Mouse (Mus musculus) MEL (cell line): ENCODE results near the gene Gapdh. TPM values are rescaled to one million over a fixed set of nuclear protein-coding genes. Genes with fewer than 3 reads are reported as not detected.

Source experiments
- DNase-seq: peaks from one replicate; pipeline ENCODE4 v3.0.0; 2011; ENCODE audit warnings: low read depth, low spot score
- H3K27ac ChIP-seq: 2 replicates; pipeline ENCODE4 v1.5.1; 2012; ENCODE audit warnings: low read depth, mild to moderate bottlenecking, control low read depth, low read length, moderate library complexity; ENCODE audit not compliant: control insufficient read depth
- H3K27me3 ChIP-seq, 2 experiments: fragments of 150-350 bp in 1 of 2; sonication (generic) in 1 of 2; 2 replicates each; pipeline ENCODE4 v1.6.1; 2012; ENCODE audit warnings: low read length in 2 of 2, mild to moderate bottlenecking in 2 of 2, improper control_type of control experiment in 1 of 2, moderate library complexity in 1 of 2; ENCODE audit not compliant: insufficient read depth in 2 of 2, control insufficient read depth in 1 of 2
- H3K36me3 ChIP-seq, 2 experiments: 2 replicates each; pipeline ENCODE4 v1.6.1; 2012 to 2014; ENCODE audit warnings: low read length in 2 of 2, improper control_type of control experiment in 1 of 2, inconsistent platforms in 1 of 2, mild to moderate bottlenecking in 1 of 2; ENCODE audit not compliant: insufficient read depth in 2 of 2, control insufficient read depth in 1 of 2
- H3K4me1 ChIP-seq, 2 experiments: fragments of 150-350 bp in 1 of 2; sonication (generic) in 1 of 2; 2 replicates each; pipeline ENCODE4 v1.6.1; 2012; ENCODE audit warnings: low read length in 2 of 2, improper control_type of control experiment in 1 of 2, mild to moderate bottlenecking in 1 of 2; ENCODE audit not compliant: insufficient read depth in 2 of 2, control insufficient read depth in 1 of 2
- H3K4me3 ChIP-seq, 2 experiments: fragments of 150-350 bp in 1 of 2; sonication (generic) in 1 of 2; 2 replicates each; pipeline ENCODE4 v1.5.1; 2012; ENCODE audit warnings: low read depth in 2 of 2, low read length in 2 of 2, mild to moderate bottlenecking in 2 of 2, moderate library complexity in 2 of 2, control low read depth in 1 of 2, improper control_type of control experiment in 1 of 2; ENCODE audit not compliant: control insufficient read depth in 1 of 2, insufficient read depth in 1 of 2
- H3K79me2 ChIP-seq: 2 replicates; pipeline ENCODE4 v1.6.1; 2012; ENCODE audit warnings: mild to moderate bottlenecking, low read length, moderate library complexity; ENCODE audit not compliant: control insufficient read depth, poor library complexity, insufficient read depth
- H3K9ac ChIP-seq: 2 replicates; pipeline ENCODE4 v1.6.1; 2012; ENCODE audit warnings: low read depth, mild to moderate bottlenecking, control low read depth, low read length, moderate library complexity; ENCODE audit not compliant: control insufficient read depth, poor library complexity, severe bottlenecking
- H3K9me3 ChIP-seq: fragments of 150-350 bp; sonication (generic); replicated peaks from 2 replicates; pipeline ENCODE4 v1.6.1; 2012; ENCODE audit warnings: mild to moderate bottlenecking, low read length, improper control_type of control experiment, moderate library complexity; ENCODE audit not compliant: insufficient read depth
- CHD1 ChIP-seq: IDR thresholded peaks from 2 replicates; pipeline ENCODE4 v1.6.1; 2012; ENCODE audit warnings: low read depth, mild to moderate bottlenecking, inconsistent platforms, low read length, improper control_type of control experiment
- CHD2 ChIP-seq: IDR thresholded peaks from 2 replicates; pipeline ENCODE4 v1.6.1; 2011; ENCODE audit warnings: low read length, improper control_type of control experiment
- E2F4 ChIP-seq: IDR thresholded peaks from 2 replicates; pipeline ENCODE4 v1.6.1; 2011; ENCODE audit warnings: low read depth, low read length, improper control_type of control experiment, borderline replicate concordance
- ELF1 ChIP-seq: IDR thresholded peaks from 2 replicates; pipeline ENCODE4 v1.6.1; 2014; ENCODE audit warnings: low read depth, mild to moderate bottlenecking, inconsistent platforms, low read length, improper control_type of control experiment, moderate library complexity
- GATA1 ChIP-seq: IDR thresholded peaks from 2 replicates; pipeline ENCODE4 v1.6.1; 2011; ENCODE audit warnings: low read depth, low read length, improper control_type of control experiment
- HCFC1 ChIP-seq: IDR thresholded peaks from 2 replicates; pipeline ENCODE4 v1.6.1; 2012; ENCODE audit warnings: low read depth, mild to moderate bottlenecking, inconsistent platforms, low read length, improper control_type of control experiment, moderate library complexity
- JUND ChIP-seq: IDR thresholded peaks from 2 replicates; pipeline ENCODE4 v1.6.1; 2011; ENCODE audit warnings: low read depth, mild to moderate bottlenecking, improper control_type of control experiment, low read length
- KAT2A ChIP-seq: conservative IDR thresholded peaks from 2 replicates; pipeline ENCODE4 v1.6.1; 2012; ENCODE audit warnings: low read depth, low read length, improper control_type of control experiment, inconsistent platforms
- MAZ ChIP-seq: IDR thresholded peaks from 2 replicates; pipeline ENCODE4 v1.6.1; 2012; ENCODE audit warnings: low read depth, mild to moderate bottlenecking, inconsistent platforms, low read length, improper control_type of control experiment
- MYC ChIP-seq: IDR thresholded peaks from 2 replicates; pipeline ENCODE4 v1.6.1; 2011; ENCODE audit warnings: low read depth, mild to moderate bottlenecking, low read length, improper control_type of control experiment, moderate library complexity
- NRF1 ChIP-seq: IDR thresholded peaks from 2 replicates; pipeline ENCODE4 v1.6.1; 2014; ENCODE audit warnings: low read depth, mild to moderate bottlenecking, inconsistent platforms, low read length, improper control_type of control experiment, moderate library complexity; ENCODE audit not compliant: poor library complexity, insufficient read depth, severe bottlenecking
- POLR2AphosphoS2 ChIP-seq: IDR thresholded peaks from 2 replicates; pipeline ENCODE4 v1.6.1; 2011; ENCODE audit warnings: low read length, improper control_type of control experiment
- RAD21 ChIP-seq: IDR thresholded peaks from 2 replicates; pipeline ENCODE4 v1.6.1; 2011; ENCODE audit warnings: mild to moderate bottlenecking, low read depth, low read length, improper control_type of control experiment
- RCOR1 ChIP-seq: IDR thresholded peaks from 2 replicates; pipeline ENCODE4 v1.6.1; 2012; ENCODE audit warnings: low read depth, mild to moderate bottlenecking, inconsistent platforms, low read length, improper control_type of control experiment
- SIN3A ChIP-seq: IDR thresholded peaks from 2 replicates; pipeline ENCODE4 v1.6.1; 2012; ENCODE audit warnings: low read length, improper control_type of control experiment, inconsistent platforms
- SMC3 ChIP-seq: IDR thresholded peaks from 2 replicates; pipeline ENCODE4 v1.6.1; 2011; ENCODE audit warnings: low read depth, low read length, improper control_type of control experiment
- TBP ChIP-seq: IDR thresholded peaks from 2 replicates; pipeline ENCODE4 v1.8.0; 2011; ENCODE audit warnings: low read depth, low read length, improper control_type of control experiment
- TCF12 ChIP-seq: IDR thresholded peaks from 2 replicates; pipeline ENCODE4 v1.6.1; 2014; ENCODE audit warnings: low read depth, mild to moderate bottlenecking, inconsistent platforms, low read length, improper control_type of control experiment, moderate library complexity
- USF2 ChIP-seq, 2 experiments: IDR thresholded peaks; 2 replicates each; pipeline ENCODE4 v1.6.1; 2011 to 2012; ENCODE audit warnings: improper control_type of control experiment in 2 of 2, low read length in 2 of 2, borderline replicate concordance in 1 of 2, inconsistent platforms in 1 of 2, low read depth in 1 of 2, mild to moderate bottlenecking in 1 of 2; ENCODE audit not compliant: insufficient read depth in 1 of 2
- ZMIZ1 ChIP-seq: IDR thresholded peaks from 2 replicates; pipeline ENCODE4 v1.6.1; 2012; ENCODE audit warnings: low read depth, mild to moderate bottlenecking, inconsistent platforms, low read length, improper control_type of control experiment, moderate library complexity
- ZNF384 ChIP-seq: IDR thresholded peaks from 2 replicates; pipeline ENCODE4 v1.6.1; 2012; ENCODE audit warnings: low read depth, mild to moderate bottlenecking, inconsistent platforms, low read length, improper control_type of control experiment
- polyA plus RNA-seq, 2 experiments: library from polyadenylated mRNA; stranded (reverse) in 1 of 2; unstranded in 1 of 2; fragments of >175 nt in 1 of 2; fragments of >200 nt in 1 of 2; gene quantifications; 2 replicates each; pipeline versions ENCODE4 v1.2.1 to v1.2.4; 2012; ENCODE audit warnings: low replicate concordance in 2 of 2, low read depth in 1 of 2; ENCODE audit not compliant: insufficient read length in 2 of 2, insufficient read depth in 1 of 2, missing spikeins in 1 of 2
- total RNA-seq: library from RNA; depleted of rRNA; stranded (reverse); fragments of 300-350 nt; gene quantifications from 2 replicates; pipeline ENCODE4 v1.2.3, GENCODE M21; 2012; rRNA removed

The Gapdh gene
- total RNA-seq (723 and 1,144 TPM in 2 replicates), polyA plus RNA-seq (1,000 to 10,000 TPM in 1 of 2 experiments, not detected in 1; 1,834 TPM)

GRCm38 (mm10) chr6:125166051-125166751, at the start of gene Gapdh:
Gene Gapdh (minus strand): TSS chr6:125166467.
- peaks cover 0 to 18% of the 10 kb centered on the region in 2 experiments; a peak in 3 of 4 replicates for H3K36me3 ChIP-seq
- H3K9ac ChIP-seq = peak within 1 kb of the TSS; percentile 94
- TF ChIP-seq ZMIZ1 = peak; percentile 53; the same call in 1 of the 2 replicates
- TF ChIP-seq KAT2A = no peak
- no peak for TF ChIP-seq E2F4
- TF ChIP-seq CHD1 = 0 out of 2 replicates have a peak, but pooled peaks have one; percentile 66
- peak; percentile 23; the same call in 1 of the 2 replicates for TF ChIP-seq TBP
- 0 out of 2 replicates have a peak, but pooled peaks have one; percentile 1 for TF ChIP-seq ELF1
- TF ChIP-seq NRF1 = no peak
- no peak for TF ChIP-seq JUND
- TF ChIP-seq ZNF384 = peak; percentile 83
- no peak; the same call in 1 of the 2 replicates for TF ChIP-seq HCFC1
- TF ChIP-seq RCOR1 = no peak
- TF ChIP-seq GATA1 = no peak
- 0 out of 2 replicates have a peak, but pooled peaks have one; percentile 4 for TF ChIP-seq TCF12
- peak; percentile 57; the same call in 1 of the 2 replicates for TF ChIP-seq SIN3A
- TF ChIP-seq SMC3 = no peak
- TF ChIP-seq POLR2AphosphoS2 = no peak
- no peak for TF ChIP-seq USF2 (IDR thresholded peaks at IDR 0.05; ENCODE audit: borderline replicate concordance in 1 of 2, insufficient read depth in 1 of 2, low read depth in 1 of 2, low read length in 2 of 2)
- TF ChIP-seq MAZ = no peak
- no peak for TF ChIP-seq RAD21
- no peak for TF ChIP-seq CHD2
- 0 out of 2 replicates have a peak, but pooled peaks have one; percentile 4 for TF ChIP-seq MYC
- H3K4me1 ChIP-seq = peaks cover 3 to 21% of the 10 kb centered on the region in 2 experiments
- peak within 1 kb of the TSS; percentile 64 to 74 for H3K4me3 ChIP-seq
- peak; percentile 84 for DNase-seq
- no peaks in the 10 kb centered on the region for H3K27me3 ChIP-seq
- H3K79me2 ChIP-seq = peaks cover 24% of the 10 kb centered on the region
- peak within 1 kb of the TSS; percentile 83 for H3K27ac ChIP-seq
- no peaks in the 10 kb centered on the region for H3K9me3 ChIP-seq
